Mouse (Mus musculus): ENCODE results near the gene Cd7. TPM values are rescaled to one million over a fixed set of nuclear protein-coding genes. Genes with fewer than 3 reads are reported as not detected.
"Not testable (repeated sequence)": the region's sequence is repeated elsewhere in the genome, so short reads cannot be mapped to it uniquely, and the experiment has no call there.

Gene Cd7
- polyA plus RNA-seq, 1 experiment = 0.85 TPM

DNA sequence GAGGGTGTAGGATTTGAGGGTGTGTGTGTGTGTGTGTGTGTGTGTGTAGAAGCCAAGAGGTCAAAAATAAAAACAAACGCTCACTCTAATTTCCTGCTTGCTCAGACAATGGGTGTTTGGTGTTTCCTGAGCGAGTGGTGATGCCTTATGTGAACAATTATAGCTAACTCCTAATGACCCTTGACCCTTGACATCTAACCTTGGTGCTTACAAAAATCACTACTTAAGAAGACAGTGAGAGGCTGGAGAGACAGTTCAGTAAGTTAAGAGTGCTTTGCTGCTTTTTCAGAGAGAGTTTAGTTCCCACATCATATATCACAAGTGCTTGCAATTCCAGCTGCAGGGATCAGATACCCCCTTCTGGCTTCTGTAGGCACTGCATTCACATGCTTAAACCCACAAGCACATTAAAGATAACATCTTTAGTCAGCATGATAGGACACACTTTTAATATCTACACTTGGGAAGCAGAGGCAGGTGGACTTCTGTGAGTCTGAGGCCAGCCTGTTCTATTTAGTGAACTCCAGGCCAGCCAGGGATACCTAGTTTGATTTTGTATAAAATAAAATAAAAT, 8.7 kb upstream of the Cd7 start:
- no peak for DNase-seq (ENCODE audit: low read depth)

DNA sequence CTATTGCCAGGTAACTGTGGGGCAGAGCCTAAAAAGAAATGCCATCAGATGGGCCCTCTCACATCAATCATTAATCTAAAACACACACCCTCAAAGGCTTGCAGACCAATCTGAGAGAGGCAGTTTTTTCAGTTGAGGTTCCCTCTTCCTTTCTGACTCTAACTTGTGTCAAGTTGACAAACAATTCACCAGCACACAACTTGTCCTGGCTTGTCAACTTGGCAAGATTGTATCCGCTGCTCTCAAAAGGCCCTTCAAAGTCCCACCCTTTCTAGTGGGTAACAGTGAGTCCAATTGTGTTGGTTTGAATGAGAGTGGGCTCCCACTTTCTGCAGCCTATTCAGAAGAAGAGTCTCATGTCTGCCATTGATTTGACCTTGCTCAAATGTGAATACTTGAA, 6.1 kb upstream of the Cd7 start:
- no peak for DNase-seq (ENCODE audit: low read depth)

DNA sequence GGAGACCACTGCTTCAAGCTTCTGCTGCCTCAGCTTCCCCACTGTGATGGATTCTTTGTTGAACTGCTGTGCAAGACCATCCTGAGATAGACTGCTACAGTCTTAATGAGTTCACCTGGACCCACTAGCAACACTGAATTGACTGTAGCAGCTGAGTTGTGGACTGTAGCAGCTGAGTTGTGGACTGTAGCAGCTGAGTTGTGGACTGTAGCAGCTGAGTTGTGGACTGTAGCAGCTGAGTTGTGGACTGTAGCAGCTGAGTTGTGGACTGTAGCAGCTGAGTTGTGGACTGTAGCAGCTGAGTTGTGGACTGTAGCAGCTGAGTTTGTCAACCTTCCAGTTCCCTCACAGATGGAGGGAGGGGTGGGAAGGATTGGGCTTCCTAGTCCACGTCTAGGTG, 3.8 kb upstream of the Cd7 start:
- DNase-seq (ENCODE audit: low read depth) = not testable (repeated sequence)

DNA sequence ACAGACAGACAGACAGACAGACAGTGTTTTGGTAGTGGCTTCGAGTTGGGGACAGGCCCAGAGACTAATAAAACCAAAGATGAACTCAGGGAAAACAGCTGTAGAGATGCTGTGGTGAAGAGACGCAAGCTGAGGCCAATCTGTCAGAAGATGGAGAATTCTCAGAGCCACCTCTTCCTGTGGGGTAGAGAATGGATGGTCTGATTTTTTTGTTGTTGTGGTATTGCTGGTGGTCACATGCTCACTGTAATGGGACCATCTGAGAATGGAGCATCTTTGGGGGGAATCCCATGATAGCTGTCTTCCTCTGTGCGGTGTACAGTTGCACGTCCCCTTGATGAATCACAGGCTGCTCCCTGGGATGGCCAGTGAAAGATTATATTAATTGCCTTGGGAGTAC, 3.3 kb upstream of the Cd7 start:
- DNase-seq (ENCODE audit: low read depth) = no peak

DNA sequence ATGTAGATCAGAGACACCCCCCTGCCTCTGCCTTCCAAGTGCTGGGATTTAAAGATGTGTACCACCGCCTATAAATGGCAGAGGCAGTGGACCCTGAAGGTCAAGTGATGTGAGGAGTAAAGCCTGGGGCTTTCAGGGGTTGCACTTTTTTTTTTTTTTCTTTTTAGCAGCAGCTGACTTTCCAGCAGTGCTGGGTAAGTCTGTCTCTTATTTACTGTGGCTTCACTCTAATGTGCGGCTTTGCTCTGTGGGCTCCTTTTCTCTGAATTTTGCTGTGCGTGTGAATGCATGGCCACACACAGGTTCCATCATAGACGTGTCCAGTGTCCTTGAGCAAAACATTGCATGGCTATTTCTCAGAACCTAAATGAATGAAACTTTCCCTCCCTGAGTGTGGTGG, 2.4 kb upstream of the Cd7 start:
- no peak for DNase-seq (ENCODE audit: low read depth)

DNA sequence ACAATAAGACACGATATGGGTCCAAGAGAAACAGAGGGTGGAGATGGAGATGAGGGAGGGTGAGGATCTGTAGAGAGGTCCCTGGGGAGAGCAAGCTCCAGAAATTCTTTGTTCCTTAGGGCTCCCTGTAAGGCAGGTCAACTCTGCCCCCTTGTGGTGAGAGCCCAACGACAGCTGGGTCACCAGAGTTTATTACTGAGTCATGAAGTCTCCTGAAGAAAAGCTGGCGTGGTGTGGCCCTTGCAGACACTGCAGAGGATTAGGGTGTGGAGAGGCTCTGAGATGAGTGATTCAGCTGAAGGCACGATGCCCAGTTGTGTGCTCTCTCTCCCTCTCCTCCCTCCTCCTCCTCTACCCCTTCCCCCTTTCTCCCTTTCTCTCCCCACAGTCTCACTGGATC, 2.0 kb upstream of the Cd7 start:
- DNase-seq (ENCODE audit: low read depth) = no peak

DNA sequence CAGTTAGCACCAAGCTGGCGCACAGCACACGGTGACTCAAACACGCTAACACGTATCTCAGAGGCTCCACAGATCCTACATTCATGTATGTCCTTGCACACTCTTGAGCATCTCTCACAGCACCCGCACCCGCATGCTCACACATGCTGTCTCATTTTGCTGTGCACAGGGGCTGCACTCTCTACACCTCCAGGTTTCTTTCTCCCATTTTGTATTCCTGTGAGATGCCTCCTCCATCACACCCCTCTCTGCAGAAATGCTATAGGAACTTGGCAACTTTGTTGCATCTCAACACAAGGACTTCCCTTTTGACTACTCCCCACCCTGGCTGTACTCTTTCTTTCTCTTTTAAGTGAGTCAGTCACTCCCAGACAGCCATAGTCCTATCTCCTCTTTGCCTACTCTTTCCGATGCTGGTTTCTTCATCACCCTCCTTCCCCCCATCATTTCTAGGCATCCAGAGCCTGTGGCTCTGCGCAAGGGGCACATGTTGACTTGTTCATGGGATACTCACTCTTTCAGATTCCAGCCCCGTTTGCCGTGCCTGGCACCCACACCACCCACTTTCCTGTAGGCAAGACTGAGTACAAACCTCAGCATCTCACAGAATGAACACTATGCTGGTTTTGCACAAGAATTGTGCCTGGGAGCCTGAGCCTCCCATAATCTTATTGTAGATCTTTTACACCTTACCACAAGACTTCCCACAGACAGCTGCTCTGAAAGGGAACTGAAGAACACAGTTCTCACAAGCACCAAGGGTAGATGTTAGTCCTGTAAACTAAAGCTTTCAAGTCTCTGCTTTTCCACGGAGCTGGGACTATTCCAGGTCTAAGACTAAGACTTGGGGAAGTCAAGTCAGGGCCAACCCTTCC, 615 bp downstream of the Cd7 start:
- no peak for DNase-seq (ENCODE audit: low read depth)

DNA sequence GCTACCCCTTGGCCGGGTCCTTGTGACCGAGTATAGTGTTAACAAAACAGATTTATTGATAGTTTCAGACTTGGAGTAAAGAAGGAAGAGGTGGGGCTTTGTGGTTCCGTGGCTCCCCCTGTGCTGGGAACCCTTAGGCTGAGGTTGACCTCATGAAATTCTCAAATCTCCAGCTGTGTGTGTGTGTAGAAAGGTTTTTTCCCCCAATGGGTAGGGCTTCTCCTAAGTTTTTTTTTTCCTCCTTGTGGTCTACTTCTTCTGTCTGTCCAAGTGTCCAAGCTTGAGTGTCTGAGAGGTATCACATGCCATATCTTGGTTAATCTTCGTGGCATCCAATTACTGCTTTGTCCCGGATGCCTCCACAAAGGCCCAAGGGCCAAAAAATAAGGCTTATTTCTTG, 6.1 kb downstream of the Cd7 start:
- DNase-seq (ENCODE audit: low read depth) = no peak

DNA sequence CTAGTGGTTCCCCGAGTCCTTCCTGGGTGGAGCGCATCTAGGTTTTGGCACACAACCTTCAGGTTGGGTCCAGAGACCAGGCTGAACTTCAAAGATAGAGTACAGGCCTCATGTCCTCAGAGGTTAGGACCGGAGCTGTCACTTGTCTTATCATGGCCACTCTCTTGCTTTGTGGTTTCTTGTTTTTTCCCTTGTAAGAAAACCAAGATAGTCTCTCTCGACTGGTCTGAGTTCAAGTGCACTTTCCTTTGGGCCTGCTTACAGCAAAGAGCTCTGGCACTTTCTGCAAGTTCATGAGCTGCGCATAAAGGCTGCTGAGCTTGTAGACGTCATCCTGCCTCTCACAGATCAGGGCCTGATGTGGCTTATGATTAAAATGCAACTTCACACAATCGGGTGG, 12.0 kb downstream of the Cd7 start:
- DNase-seq (ENCODE audit: low read depth) = no peak

DNA sequence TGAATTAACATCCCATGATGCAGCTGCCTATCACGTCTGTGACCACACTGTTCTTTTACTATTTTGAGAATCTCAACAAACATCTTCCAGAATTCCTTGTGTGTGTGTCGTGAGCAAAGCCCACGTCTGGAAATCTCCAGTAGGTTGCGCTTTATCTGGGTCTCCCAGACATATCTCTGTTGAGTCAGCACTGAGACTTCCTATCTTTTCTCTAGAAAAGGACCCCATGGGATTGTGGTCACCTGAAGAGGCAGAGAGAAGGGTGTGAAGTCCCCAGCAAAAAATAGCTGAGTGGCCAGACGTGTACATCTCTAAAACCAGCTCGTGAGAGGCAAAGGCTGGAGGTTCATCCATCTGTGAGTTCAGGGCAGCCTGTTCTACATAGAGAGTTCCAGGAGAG, 15.1 kb downstream of the Cd7 start:
- DNase-seq (ENCODE audit: low read depth) = no peak

DNA sequence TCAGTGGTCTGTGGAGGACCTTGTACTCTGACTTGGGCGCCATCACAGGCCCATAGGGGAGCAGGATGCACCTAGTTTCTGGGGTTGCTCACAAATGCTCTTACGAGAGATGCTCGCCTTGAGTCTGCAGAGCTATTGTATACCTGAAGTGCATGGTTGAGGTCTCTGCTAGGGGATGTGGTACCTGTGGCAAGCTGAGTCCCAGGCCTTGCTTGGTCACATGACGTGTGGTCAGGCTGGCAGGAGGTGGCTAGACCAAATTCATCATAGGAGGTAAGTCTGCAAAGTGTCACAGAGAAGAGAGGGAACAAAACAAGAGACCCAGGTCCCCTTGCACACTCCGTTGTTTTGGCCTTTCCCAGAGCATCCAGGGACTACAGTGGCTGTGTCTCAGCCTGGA, 19.7 kb downstream of the Cd7 start:
- DNase-seq (ENCODE audit: low read depth) = no peak

DNA sequence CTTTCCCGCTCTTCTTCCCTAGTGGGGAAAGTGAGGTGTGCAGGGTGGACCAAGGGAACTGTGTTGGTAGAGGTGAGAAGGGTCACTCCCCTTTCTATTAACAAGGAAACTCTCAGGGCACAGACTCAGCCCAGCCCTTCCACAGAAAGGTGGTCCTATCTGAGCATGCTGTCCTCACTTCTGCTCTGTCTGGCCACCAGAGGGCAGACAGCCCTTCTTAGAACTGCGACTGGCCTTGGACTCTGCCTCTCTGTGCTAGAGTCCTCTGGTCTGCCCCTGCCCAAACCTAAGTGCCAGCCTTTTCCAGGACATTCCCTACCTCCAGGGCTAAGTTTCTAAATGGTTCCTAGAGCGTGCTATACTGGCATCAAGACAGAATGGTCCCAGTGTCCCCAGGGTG, 21.5 kb downstream of the Cd7 start:
- DNase-seq (ENCODE audit: low read depth) = no peak

DNA sequence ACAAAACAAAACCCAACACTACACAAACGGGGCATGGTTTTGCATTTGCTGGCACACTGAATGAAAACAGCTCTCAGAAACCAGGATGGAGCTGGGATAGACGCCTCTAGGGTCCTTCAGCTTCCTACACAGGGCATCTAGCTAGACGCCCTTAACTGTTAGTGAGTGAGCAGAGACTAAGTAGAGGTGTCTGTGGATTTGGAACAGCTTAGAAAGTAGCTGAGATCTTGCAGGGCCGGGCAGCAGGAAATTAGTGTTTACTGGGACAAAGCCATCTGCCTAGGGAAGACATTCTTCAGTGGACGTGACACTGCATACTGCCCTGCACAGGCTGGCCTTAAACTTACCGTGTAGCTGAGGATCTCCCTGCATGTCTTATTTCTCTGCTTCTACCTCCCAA, 23.7 kb downstream of the Cd7 start:
- DNase-seq (ENCODE audit: low read depth) = no peak

DNA sequence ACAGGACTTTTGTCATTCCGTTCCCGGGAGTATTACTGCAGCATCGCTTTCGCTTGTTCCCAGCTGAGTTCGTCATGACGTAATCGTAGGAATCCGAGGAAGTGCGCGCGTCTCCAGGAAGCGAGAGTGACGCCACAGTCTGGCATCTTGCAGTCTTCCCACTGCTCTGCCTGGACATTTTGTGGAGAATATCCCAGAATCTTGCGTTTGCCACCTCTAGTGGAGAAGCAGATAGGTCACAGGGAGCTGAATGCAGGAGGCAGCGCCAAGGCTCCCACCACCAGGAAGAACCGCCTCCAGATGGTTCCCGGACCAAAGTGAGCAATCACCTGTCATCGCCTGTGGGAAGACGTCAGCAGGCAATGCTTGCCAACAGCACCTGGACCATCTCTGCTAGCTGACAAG, 24.3 kb downstream of the Cd7 start:
- no peak for DNase-seq (ENCODE audit: low read depth)

DNA sequence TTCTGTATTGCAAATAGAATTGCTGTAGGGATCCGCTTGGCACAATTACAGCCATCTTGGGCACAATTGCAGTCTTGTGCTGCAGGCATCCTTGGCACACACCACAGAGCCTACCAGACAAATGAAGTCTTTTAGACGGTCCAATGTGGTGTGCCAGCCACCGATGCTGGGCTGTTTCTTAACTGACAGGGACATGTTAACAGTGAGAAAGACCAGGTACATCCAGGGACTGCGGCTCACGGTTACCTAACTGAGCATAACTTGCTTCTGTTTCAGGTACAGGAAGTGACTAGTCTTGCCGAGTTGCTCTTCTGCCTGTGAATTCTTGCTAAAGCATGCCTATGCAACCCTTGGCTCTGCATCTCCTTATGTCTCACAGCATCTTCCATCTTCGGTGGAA, 25.6 kb downstream of the Cd7 start:
- peak; percentile 73 for DNase-seq (ENCODE audit: low read depth)

DNA sequence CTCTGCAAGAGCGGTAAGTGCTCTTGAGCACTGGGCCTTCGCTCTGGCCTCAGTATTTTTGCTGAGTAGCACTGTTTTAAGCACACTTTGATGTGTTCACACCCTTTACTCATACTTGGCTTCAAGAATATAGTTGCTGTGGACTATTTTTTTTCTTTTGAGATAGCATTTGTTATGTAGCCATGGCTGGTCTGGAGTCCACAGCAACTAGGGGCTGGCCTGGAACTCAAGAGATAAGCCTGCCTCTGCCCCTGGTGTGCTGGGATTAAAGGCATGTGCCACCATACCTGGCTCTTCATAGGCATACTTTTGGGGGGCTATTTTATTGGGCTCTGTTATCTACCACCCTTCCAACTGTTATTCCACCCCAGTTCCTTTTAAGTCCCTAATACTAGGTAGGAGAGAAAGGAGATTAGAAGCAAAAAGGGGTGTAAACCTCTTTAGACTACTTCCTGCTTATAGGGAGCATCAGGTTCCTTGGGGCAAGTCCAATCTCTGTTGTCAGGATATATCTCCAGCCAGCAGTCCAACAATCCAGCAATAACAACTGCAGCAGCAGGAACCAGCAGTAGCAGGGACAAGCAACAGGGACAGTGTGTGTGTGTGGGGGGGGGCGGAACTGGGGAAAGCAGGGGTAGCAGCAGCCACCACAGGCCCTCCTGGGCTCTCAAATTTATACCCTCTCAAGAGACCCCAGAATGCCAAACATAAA, 29.0 kb downstream of the Cd7 start:
- no peak for DNase-seq (ENCODE audit: low read depth)

DNA sequence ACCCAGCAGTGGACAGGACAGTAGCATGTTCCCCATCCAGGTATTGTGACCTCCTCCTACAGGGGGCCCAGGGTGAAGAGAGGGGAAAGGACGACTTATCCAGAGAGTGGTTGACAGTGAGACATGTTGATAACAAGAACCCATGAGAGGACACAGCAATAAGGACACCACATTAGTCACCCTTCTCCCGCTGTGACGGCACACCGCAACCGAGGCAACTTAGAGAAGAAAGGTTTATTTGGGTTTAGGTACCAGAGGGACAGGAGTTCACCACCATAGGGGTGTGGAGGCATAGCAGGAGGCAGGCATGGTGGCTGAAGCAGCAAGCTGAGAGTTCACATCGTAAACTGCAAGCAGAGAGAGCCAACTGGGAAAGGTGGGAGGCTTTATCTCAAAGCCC, 33.0 kb downstream of the Cd7 start:
- no peak for DNase-seq (ENCODE audit: low read depth)

DNA sequence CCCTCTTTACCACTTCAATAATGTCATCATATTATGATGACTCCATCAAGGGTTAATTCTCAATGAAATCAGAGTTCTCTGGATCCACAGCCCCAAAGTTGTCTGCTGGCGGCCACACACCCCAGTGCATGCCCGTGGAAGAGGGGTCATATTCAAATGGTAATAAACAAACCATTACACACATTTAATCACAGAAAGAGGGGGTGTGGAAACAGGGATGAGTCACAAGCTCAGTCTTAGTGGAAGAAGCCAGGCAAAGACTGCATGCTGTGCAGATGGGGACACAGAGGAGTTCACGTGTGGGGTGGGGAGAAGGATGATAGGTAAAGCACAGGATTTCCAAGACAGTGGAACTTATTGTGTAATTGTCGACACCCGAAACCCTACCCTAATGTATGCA, 34.9 kb downstream of the Cd7 start:
- no peak for DNase-seq (ENCODE audit: low read depth)

DNA sequence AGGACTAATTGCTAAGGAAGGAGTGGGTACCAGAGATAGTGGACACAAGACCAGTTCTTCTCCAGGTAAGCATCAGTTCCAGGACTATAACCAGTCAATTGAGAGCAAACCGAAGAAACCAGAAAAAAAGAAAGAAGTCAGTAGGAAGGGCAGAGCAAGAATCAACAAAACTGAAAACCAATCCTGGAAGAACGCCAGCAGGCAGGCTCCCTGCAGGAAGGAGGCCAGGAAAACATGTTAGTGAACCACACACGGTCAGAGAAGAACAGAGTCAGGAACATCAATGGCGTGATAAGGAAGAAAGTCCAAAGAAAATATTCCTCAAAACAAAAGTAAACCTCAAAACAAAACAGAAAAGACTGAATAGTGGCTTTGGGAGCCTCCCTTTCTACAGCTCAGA, 37.3 kb downstream of the Cd7 start:
- no peak for DNase-seq (ENCODE audit: low read depth)

DNA sequence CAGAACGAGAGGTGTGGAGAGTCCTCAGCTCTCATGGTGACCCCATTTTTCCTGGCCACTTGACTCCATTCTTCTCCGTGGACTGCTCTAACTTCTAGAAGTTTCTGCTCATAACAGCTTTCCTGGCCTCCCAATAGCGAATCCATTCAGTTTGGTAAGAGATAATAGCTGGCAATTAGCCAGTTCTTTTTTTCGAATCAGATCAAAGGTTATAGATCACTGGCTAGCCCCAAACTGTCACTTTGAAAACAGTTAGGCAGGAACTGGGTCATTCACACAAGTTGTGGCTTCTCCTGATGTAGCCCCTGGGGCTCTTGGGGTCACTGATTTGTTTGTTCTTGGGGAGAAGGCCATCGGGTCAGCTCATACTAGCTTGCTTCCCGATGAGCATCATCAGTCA, 44.5 kb downstream of the Cd7 start:
- DNase-seq (ENCODE audit: low read depth) = no peak

DNA sequence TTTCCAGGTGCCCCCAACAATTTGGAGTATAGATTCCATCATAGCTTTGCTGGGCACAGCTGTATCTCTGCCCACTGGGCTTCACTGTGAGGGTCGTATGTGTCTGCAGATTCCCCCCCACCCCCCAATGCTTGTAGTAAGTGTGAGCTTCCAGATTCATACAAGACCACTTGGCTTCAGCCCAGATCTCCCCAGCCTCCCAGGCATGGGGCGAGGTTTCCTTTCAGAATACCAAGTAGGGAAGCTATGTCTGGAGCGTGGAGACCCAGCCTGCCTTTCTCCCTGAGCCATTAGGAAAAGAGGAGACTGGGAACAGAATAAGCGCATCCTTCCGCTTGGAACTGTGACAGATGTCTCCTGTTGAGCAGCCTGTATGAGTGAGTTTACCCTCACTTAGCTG, 45.6 kb downstream of the Cd7 start:
- DNase-seq (ENCODE audit: low read depth) = no peak

DNA sequence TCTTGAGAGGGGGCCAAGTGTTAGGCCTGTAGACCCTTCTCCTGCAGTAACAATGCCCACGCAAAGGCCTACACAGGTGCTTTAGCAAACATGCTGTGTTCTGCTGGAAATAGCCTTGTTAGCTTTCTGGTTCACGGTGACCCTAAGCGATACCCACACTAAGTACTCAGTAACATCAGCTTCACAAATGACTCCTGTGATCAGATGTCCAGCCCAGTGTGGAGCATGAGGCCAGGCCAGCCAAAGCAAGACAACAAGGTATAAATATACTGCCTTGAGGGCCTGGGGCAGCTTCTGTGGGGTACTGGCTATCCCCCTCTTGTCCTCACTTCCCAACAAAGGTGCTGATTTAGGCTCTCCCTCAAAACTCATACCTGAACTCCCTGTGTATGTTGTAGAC, 46.1 kb downstream of the Cd7 start:
- DNase-seq (ENCODE audit: low read depth) = no peak

DNA sequence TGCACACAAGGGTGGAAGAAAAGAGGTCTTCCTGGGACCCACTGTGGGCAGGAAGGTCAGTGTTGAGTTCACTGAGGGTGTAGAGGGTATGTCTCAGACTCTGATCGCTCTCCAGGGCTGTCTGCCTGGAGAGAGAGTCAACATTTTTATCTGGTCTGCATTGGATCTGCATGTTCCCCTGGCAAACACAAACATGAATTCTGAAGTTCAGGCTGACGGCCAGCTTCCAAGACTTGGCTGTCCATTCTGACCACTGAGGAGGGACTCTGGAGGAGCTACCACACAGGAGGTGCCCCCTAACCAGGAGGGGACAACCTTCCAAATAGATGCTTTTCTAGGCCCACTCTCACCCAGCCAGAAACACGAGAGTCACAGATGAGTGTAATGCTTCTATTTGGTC, 47.4 kb downstream of the Cd7 start:
- DNase-seq (ENCODE audit: low read depth) = no peak
